Mouse (Mus musculus): ENCODE results near the gene Gm20867.
"Not testable (repeated sequence)": the region's sequence is repeated elsewhere in the genome, so short reads cannot be mapped to it uniquely, and the experiment has no call there.

Gm20867 gene

DNA sequence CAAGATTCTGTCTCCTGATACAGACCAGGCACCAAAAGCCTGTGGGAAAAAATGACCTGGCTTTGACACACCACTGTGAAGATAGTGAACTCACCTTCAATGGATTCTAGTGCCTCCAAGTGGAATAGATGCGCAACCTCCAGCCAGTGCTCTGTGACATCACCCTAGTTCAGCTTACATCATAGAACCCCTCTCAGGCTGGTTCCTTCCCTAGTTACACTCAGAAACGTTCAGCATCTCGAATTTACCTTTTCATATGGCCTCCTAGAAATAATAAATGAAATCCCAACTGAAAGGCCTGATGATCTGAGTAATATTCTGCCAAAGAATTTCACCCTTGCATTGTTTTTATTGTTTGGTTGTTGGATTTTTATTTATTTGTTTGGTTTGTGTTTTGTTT lies at the start of gene Gm20867:
Gm20867 (minus strand) TSS at position 101 of the 400 bp plus-strand sequence.
- not testable (repeated sequence) for DNase-seq
